Mouse (Mus musculus) thymus, adult 2 months (tissue): ENCODE results near the gene Evx2.

ENCODE experiments used
- CTCF ChIP-seq: fragments of 200-500 bp; IDR thresholded peaks from 2 replicates; pipeline ENCODE4 v1.5.1; 2012; ENCODE audit warnings: mild to moderate bottlenecking, control low read depth, low read length, moderate library complexity, borderline replicate concordance; ENCODE audit not compliant: control insufficient read depth, poor library complexity, insufficient read depth; ENCODE audit errors: extremely low read depth
- POLR2A ChIP-seq: fragments of 200-500 bp; IDR thresholded peaks from 2 replicates; pipeline ENCODE4 v1.6.1; 2012; ENCODE audit warnings: mild to moderate bottlenecking, low read length, control low read depth, moderate library complexity; ENCODE audit not compliant: control insufficient read depth, poor library complexity, insufficient read depth; ENCODE audit errors: extremely low read depth

DNA sequence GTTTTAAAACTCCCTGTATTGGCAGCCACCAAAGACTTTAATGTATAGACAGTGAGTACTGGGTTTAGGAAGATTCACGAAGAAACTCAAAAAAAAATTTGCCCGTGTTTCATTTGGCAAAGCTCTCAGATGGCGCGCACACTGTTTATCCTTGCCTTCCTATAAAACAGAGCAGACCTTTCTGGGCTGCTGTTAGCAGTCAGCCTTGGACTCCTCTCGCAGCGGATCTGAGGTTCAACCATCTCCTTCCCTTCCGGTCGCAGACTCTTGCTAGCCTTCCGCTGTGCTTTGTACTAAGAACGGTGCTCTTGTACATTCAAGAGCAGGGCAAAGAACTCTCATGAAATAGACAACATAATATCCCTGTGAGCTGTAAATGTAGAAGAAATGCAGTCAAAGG, 39.0 kb downstream of the Evx2 start:
- no peak for TF ChIP-seq CTCF
- no peak for TF ChIP-seq POLR2A
